Comparison of ENCODE assay signal across 9 mouse cellular contexts in genomic region chr8:86364898-86365297, GRCm38 (mm10).
DNase-seq lines count a peak whose midpoint lies in the region; ATAC-seq and TF ChIP-seq lines count a peak whose summit lies in the region.
"Had no signal": no experiment of that assay in that cellular context is flagged by ENCODE, and none has a peak within 500 bp of the region (broad histone marks: within the 10 kb centered on the region; RNA-seq: fewer than 3 reads in every experiment).

No protein-coding gene starts in this region.

- TF ChIP-seq CTCF in kidney, postnatal 0 days (IDR thresholded peaks at IDR 0.05; ENCODE audit: low read depth) = peak; percentile 55

- no peaks in the 10 kb centered on the region for H3K36me3 ChIP-seq in kidney, postnatal 0 days (ENCODE audit: insufficient read depth, low read length)
- no peaks in the 10 kb centered on the region for H3K36me3 ChIP-seq in kidney, embryonic 15.5 days
- H3K36me3 ChIP-seq: heart, embryonic 13.5 days had no signal

- H3K9me3 ChIP-seq in kidney, postnatal 0 days (replicated peaks; ENCODE audit: low read length) = no peaks in the 10 kb centered on the region
- H3K9me3 ChIP-seq in kidney, embryonic 15.5 days (replicated peaks) = no peaks in the 10 kb centered on the region
- H3K9me3 ChIP-seq: heart, embryonic 13.5 days had no signal

- peak; percentile 10 for DNase-seq in kidney, postnatal 0 days (ENCODE audit: low spot score)
- peak; percentile 34 for DNase-seq in right cerebral cortex, postnatal 4 days
- DNase-seq in right cerebral cortex, postnatal 25 days = no peak
- peak; percentile 7 to 9 for DNase-seq in thymus, postnatal 36 days
- DNase-seq in adrenal gland, adult 8-10 months = no peak

- H3K9ac ChIP-seq in kidney, postnatal 0 days (ENCODE audit: low read depth, low read length) = no peak overlapping the region
- no peak overlapping the region for H3K9ac ChIP-seq in kidney, embryonic 15.5 days
- H3K9ac ChIP-seq: heart, embryonic 13.5 days had no signal

- H3K27me3 ChIP-seq in kidney, postnatal 0 days (ENCODE audit: insufficient read depth, low read length) = no peaks in the 10 kb centered on the region
- no peaks in the 10 kb centered on the region for H3K27me3 ChIP-seq in kidney, embryonic 15.5 days
- H3K27me3 ChIP-seq: heart, embryonic 13.5 days had no signal

- WGBS in kidney, postnatal 0 days = 64% methylated on average over 2 of the region's 2 CpGs
- WGBS in kidney, embryonic 15.5 days = 62% methylated on average over 2 of the region's 2 CpGs

- no peak overlapping the region for H3K4me3 ChIP-seq in kidney, postnatal 0 days (replicated peaks; ENCODE audit: low read depth, low read length)
- no peak overlapping the region for H3K4me3 ChIP-seq in kidney, embryonic 15.5 days (replicated peaks)
- H3K4me3 ChIP-seq: heart, embryonic 13.5 days had no signal

- no peak overlapping the region for H3K4me2 ChIP-seq in kidney, postnatal 0 days (ENCODE audit: low read length)
- H3K4me2 ChIP-seq in kidney, embryonic 15.5 days = no peak overlapping the region
- H3K4me2 ChIP-seq: heart, embryonic 13.5 days had no signal

- H3K27ac ChIP-seq in kidney, postnatal 0 days = no peak overlapping the region
- H3K27ac ChIP-seq in kidney, embryonic 15.5 days = no peak overlapping the region
- H3K27ac ChIP-seq: heart, embryonic 13.5 days had no signal

- H3K4me1 ChIP-seq in kidney, postnatal 0 days (replicated peaks; ENCODE audit: insufficient read depth, low read length) = no peaks in the 10 kb centered on the region
- peaks cover 4% of the 10 kb centered on the region; the same call in 1 of the 2 replicates for H3K4me1 ChIP-seq in kidney, embryonic 15.5 days

- ATAC-seq in kidney, postnatal 0 days (replicated peaks; ENCODE audit: low FRiP score, low read depth) = no peak
- no peak for ATAC-seq in kidney, embryonic 15.5 days (replicated peaks; ENCODE audit: low FRiP score)
- 0 out of 2 replicates have a peak, but pooled peaks have one; percentile 47 for ATAC-seq in common myeloid progenitor, adult 5-6 weeks (replicated peaks; ENCODE audit: low read depth, poor library complexity, severe bottlenecking)
- ATAC-seq in frontal cortex, adult (ENCODE audit: low TSS enrichment) = no peak

Comparison
In these comparisons a context has a peak if more than half of its experiments do, and no peak if none do; other contexts are left out.
1. DNase-seq: peak in kidney, postnatal 0 days (single experiment), right cerebral cortex, postnatal 4 days (single experiment) and thymus, postnatal 36 days (2 of 2); none in right cerebral cortex, postnatal 25 days (single experiment) and adrenal gland, adult 8-10 months (single experiment).